Mouse (Mus musculus) frontal cortex, postnatal 10 days (tissue): ENCODE data around the gene Hmgb4.

Experiments used
- DNase-seq, 2 experiments: peaks; one replicate each; pipeline ENCODE4 v3.0.0; 2022; ENCODE audit warnings: low spot score in 2 of 2, mixed read lengths in 1 of 2

Gene Hmgb4

GRCm38 (mm10) chr4:128227377-128228316 lies 33.1 kb downstream of the Hmgb4 start:
- no peak for DNase-seq

- no peak for DNase-seq
Observed at GRCm38 (mm10) chr4:128224453-128224852, 36.3 kb downstream of the Hmgb4 start.

GRCm38 (mm10) chr4:128217991-128218595 lies 42.7 kb downstream of the Hmgb4 start:
- no peak for DNase-seq
